Mouse (Mus musculus): ENCODE data around the gene Sprtn.

The Sprtn gene

GRCm38 (mm10) chr8:124905482-124905881 lies 7.8 kb downstream of the Sprtn start:
- no peak for DNase-seq (ENCODE audit: low spot score)

GRCm38 (mm10) chr8:124909936-124910335 lies 12.2 kb downstream of the Sprtn start:
- no peak for DNase-seq (ENCODE audit: low spot score)

- no peak for DNase-seq (ENCODE audit: low spot score)
Observed at GRCm38 (mm10) chr8:124910349-124910748, 12.7 kb downstream of the Sprtn start.

- DNase-seq (ENCODE audit: low spot score) = no peak
Observed at GRCm38 (mm10) chr8:124911938-124912872, 14.5 kb downstream of the Sprtn start.

- no peak for DNase-seq (ENCODE audit: low spot score)
Observed at GRCm38 (mm10) chr8:124914061-124914460, 16.4 kb downstream of the Sprtn start.

GRCm38 (mm10) chr8:124917741-124918484 lies 20.2 kb downstream of the Sprtn start:
- no peak for DNase-seq (ENCODE audit: low spot score)

DNA sequence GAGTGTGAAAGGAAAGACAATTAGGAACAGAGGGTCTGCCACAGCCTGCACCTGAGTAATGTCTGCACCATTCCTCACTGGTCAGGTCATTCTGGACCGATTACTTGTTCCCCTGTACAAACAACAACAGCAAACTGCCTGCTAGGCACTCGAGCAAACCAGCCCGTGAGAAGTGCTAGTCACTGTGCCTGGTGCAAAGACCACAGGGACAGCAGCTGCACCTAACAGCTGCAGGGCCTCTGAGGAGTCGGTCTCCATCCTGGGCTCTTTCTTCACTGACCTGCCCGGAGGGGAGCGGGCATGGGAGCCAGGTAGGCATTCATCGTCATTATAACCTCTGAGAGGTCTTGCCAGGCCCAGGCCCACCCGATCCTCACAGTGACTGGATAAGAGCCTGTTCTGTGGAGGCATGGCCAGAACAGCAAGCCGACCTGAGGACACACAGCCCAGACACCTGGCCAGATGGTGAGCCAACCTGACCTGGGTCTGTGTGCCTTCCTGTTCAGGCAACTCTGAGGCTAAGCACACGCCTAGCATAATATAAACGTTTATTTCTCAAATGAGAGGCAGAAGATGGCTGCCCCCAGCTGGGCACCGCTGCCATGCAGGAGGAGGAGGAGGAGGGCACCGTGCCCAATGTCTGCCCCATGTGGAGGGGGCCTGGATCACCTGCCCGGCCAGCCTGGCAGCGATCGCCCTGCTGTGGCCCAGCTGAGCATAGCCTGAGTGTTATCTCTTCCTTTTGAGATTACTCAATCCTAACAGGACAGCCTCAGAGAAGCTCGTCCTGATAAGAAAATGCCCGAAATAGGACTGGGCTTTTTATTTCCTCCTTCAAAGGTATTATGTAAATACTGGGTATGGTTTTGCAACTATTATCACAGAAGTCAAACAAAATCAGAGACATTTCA lies 23.9 kb downstream of the Sprtn start:
- no peak for DNase-seq (ENCODE audit: low spot score)

DNA sequence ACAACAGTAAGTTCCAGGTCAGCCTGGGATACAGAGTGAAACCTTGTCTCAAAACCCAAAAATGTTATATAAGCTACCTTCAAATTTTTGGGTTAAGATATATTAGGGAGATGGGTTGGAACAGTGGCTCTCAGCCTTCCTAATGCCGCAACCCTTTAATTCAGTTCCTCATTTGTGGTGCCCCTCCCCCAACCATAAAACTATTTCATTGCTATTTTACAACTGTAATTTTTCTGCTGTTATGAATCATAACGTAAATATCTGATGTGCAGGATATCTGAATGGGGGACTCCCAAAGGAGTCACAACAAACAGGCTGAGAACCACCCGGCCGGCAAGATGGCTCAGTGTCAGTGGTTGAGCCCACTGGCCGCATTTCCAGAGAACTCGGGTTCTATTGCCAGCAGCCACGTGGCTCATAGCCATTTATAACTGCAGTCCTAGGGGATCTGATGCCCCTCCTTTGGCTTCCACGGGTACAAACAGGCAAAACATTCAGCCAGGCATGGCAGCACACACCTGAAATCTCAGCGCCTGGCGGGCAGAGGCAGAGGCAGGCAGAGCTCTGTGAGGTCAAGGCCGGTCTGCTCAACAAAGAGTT lies 24.9 kb downstream of the Sprtn start:
- no peak for DNase-seq (ENCODE audit: low spot score)

DNA sequence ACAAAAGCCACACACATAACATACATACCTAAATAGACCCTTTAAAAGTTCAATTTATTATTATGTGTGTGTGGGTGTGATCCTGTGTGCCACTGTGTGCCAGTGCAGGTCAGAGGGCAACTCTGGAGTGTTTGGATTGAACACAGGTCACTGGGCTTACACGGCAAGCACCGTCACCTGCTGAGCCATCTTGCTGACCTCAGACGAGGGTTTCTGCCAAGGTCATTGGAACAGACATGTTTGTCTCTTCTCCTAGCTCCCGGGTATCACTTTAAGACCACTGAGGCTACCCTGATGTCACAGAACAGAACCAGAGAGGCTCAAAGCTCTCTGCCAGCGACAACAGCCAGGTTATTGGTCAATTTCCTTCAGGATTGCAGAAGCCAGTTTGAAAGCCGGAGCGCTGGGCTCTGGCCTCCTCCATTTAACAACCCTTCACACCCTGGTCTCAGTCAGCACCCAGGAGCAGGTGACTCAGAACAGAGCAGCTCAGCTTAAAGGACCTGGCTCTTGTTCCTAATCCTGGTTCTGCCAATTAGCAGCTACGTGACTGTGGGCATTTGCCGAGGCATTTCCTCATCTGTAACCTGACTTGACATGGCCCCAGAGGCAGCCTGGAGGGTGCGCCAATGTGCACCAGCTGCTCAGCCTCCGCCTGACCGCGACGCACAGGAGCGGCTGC lies 26.4 kb downstream of the Sprtn start:
- no peak for DNase-seq (ENCODE audit: low spot score)

- DNase-seq (ENCODE audit: low spot score) = no peak
Observed at GRCm38 (mm10) chr8:124925544-124926266, 28.0 kb downstream of the Sprtn start.

- DNase-seq (ENCODE audit: low spot score) = no peak
Observed at GRCm38 (mm10) chr8:124926351-124926771, 28.7 kb downstream of the Sprtn start.

DNA sequence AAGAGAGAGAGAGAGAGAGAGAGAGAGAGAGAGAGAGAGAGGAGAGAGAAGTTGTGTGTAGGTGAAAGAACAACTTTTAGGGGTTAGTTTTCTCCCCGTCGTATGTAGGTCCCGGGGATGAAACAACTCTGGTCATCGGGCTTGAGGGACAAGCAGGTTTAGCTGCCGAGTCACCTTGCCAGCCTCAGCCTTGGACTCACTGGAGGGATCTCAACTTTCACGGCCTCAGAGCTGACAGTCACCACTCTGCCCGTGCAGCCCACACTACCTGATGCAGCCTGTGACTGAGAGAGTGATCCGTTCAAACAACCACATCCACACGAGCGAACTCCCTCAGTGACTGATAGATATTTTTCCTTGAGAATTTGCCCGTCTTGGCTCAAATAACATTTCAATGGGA lies 31.3 kb downstream of the Sprtn start:
- no peak for DNase-seq (ENCODE audit: low spot score)

DNA sequence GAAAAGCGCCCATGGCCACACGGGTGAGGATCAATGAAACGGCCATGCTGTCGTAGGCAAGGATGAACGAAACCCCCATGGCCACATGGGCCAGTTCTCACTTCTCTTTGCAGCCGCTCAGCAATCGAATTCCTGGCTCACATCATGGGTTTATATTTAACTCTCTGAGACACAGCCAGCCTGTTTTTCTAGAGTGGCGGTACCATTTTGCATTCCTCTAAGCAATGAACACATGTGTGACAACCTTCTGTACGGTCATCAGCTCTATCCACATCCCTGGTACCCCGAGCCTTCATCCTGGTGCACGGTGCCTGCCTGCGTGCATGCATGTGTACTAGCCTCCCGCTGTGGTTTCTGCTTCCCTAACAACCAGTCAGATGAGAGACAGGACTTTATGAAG lies 32.4 kb downstream of the Sprtn start:
- no peak for DNase-seq (ENCODE audit: low spot score)

- no peak for DNase-seq (ENCODE audit: low spot score)
Observed at GRCm38 (mm10) chr8:124930649-124931048, 33.0 kb downstream of the Sprtn start.

GRCm38 (mm10) chr8:124932435-124932834 lies 34.7 kb downstream of the Sprtn start:
- DNase-seq (ENCODE audit: low spot score) = no peak

DNA sequence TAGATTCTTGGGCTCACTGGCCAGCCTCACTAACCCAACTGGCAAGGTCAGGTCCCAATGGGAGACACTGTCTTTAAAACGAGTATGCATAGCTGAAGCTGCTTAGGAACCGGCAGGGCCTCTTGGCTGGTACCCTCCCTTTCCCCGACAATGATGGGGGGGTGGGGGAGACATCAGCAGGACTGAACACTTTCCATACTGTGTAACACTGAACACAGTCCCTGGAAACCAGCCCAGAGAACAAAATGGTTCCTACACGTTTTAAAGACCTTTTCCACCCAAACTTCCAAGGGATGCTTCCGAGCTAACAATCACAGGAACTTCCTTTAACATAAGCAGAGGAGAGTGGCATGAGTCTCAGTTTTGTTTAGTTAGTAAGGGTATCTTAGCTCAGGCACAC lies 37.4 kb downstream of the Sprtn start:
- DNase-seq (ENCODE audit: low spot score) = no peak

DNA sequence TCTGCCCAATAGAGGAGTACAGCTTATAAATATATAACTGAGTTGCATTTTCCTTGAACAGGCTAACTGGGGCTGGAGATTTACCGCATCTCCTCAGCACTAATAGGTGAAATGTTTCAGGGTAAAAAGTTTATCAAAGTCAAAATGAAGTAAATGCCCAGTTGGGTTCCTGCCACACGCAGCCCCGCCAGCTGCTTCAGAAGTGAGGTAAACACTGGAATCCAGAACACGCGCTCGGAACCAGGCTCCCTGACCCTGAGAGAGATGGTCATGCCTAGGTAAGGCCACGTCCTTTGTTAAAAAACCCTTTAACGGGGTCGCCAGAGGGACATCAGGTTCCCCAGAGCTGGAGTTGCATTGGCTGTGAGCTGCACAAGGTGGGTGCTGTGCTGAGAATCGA lies 39.0 kb downstream of the Sprtn start:
- no peak for DNase-seq (ENCODE audit: low spot score)

DNA sequence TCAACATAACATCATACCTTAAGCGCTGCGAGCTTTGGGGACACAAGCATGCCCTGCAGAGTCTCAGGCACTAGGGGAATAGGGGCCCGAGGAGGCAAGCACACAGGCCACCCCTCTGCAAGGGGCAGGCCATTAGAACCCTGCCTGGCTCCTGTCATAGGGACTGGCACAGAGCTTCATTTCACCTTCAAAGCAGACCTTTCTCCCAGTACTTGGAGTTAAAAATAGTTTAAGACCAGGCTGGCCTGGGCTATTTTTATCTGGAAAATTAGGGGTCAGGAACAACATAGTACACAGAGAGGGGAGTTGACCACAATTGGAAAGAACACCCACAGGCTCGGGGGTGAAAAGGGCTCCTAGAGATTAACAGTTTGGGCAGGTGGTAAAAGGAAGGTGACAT lies 39.6 kb downstream of the Sprtn start:
- no peak for DNase-seq (ENCODE audit: low spot score)

DNA sequence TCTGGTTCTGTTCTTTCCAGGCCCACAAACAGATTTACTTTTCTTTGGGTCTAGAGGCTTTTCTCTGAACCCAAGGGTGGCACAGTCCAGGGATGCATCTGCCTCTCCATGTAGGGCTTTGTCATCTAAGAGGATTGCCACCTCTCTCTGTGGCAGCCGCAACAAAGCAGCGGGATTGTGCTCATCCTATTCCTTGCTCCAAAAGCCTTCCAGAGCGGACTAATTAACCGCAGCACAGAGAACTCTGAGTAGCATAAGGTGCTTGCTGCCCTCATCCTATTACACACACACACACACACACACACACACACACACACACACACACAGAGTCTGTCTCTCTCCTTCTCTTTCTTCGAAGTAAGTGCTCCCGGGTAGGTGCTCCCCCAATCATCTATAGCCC lies 46.1 kb downstream of the Sprtn start:
- no peak for DNase-seq (ENCODE audit: low spot score)

DNA sequence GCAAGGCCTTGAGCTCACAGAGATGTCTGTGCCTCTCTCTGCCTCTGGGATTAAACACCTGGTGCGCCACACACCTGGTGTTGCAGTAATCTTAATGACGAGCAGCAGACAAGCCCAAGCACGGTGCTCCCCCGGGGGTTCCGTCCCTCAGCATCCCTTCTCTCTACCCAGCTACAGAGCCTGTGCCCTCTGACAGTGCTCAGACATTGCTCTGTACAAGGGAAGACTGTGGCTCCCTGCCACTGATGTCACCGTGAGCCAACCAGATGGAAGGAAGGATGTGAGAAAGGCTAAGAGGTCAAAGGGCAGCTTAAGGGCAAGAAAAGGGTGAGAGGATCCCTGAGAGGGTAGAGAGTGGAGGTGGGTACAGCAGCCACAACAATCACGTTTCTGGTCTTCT lies 46.7 kb downstream of the Sprtn start:
- DNase-seq (ENCODE audit: low spot score) = no peak

All from left cerebral cortex, adult 11 months (tissue).